Mouse (Mus musculus) heart, embryonic 14.5 days (tissue): ENCODE data around the gene Pym1. TPM values are rescaled to one million over a fixed set of nuclear protein-coding genes. Genes with fewer than 3 reads are reported as not detected.

ENCODE experiments used
- ATAC-seq: fragments of 200-750 bp; cut with Nextera tagmentation; 2 replicates; pipeline ENCODE4 v1.8.0; 2017; ENCODE audit warnings: low read depth, moderate TSS enrichment; ENCODE audit not compliant: insufficient number of reproducible peaks, insufficient read depth, low FRiP score
- H3K27ac ChIP-seq, 2 experiments: fragments of 200-500 bp in 1 of 2; fragments of 300-500 bp in 1 of 2; sonication (generic) in 1 of 2; replicated peaks in 1 of 2; 2 replicates each; pipeline ENCODE4 v1.5.1; 2012 to 2014; ENCODE audit warnings: low read depth in 2 of 2, low read length in 2 of 2, control low read depth in 1 of 2, mild to moderate bottlenecking in 1 of 2, mixed read lengths in 1 of 2; ENCODE audit not compliant: control insufficient read depth in 1 of 2, insufficient read depth in 1 of 2
- H3K27me3 ChIP-seq: fragments of 300-500 bp; sonication (generic); 2 replicates; pipeline ENCODE4 v1.6.1; 2014; ENCODE audit warnings: mild to moderate bottlenecking, low read length, control low read depth; ENCODE audit not compliant: control insufficient read depth, insufficient read depth
- H3K36me3 ChIP-seq: fragments of 300-500 bp; sonication (generic); 2 replicates; pipeline ENCODE4 v1.6.1; 2014; ENCODE audit warnings: mild to moderate bottlenecking, control low read depth, low read length, mixed read lengths; ENCODE audit not compliant: control insufficient read depth, insufficient read depth
- H3K4me1 ChIP-seq, 2 experiments: fragments of 200-500 bp in 1 of 2; fragments of 300-500 bp in 1 of 2; sonication (generic) in 1 of 2; 2 replicates each; pipeline ENCODE4 v1.6.1; 2012 to 2014; ENCODE audit warnings: low read length in 2 of 2, control low read depth in 1 of 2, mixed read lengths in 1 of 2; ENCODE audit not compliant: control insufficient read depth in 2 of 2, insufficient read depth in 2 of 2
- H3K4me2 ChIP-seq: fragments of 300-500 bp; sonication (generic); 2 replicates; pipeline ENCODE4 v1.6.1; 2014; ENCODE audit warnings: mild to moderate bottlenecking, low read length
- H3K4me3 ChIP-seq, 2 experiments: fragments of 200-500 bp in 1 of 2; fragments of 300-500 bp in 1 of 2; sonication (generic) in 1 of 2; 2 replicates each; pipeline ENCODE4 v1.5.1; 2012 to 2014; ENCODE audit warnings: low read length in 2 of 2, mild to moderate bottlenecking in 2 of 2, control low read depth in 1 of 2, low read depth in 1 of 2, moderate library complexity in 1 of 2; ENCODE audit not compliant: control insufficient read depth in 1 of 2, insufficient read depth in 1 of 2
- H3K9ac ChIP-seq: fragments of 300-500 bp; sonication (generic); 2 replicates; pipeline ENCODE4 v1.6.1; 2014; ENCODE audit warnings: mild to moderate bottlenecking, low read length
- H3K9me3 ChIP-seq: fragments of 300-500 bp; sonication (generic); 2 replicates; pipeline ENCODE4 v1.6.1; 2016; ENCODE audit warnings: low read length, control low read depth; ENCODE audit not compliant: control insufficient read depth
- WGBS: fragments of 180-500 bp; shearing (Covaris S2); extraction: QIAGEN DNeasy Blood & Tissue Kit; methylation state at CpG from one replicate; pipeline ENCODE4 v1.1.7; 2014; 5-methylcytosine and 5-hydroxymethylcytosine counted together
- polyA plus RNA-seq: library from polyadenylated mRNA; unstranded; fragments of >200 nt; fragmentation: Nextera tagmentation; extraction: Ambion mirVana; gene quantifications from 2 replicates; pipeline ENCODE4 v1.2.1, GENCODE M21; 2014

Pym1 gene
- polyA plus RNA-seq, 1 experiment from 2014 or later = 18.3 TPM

DNA sequence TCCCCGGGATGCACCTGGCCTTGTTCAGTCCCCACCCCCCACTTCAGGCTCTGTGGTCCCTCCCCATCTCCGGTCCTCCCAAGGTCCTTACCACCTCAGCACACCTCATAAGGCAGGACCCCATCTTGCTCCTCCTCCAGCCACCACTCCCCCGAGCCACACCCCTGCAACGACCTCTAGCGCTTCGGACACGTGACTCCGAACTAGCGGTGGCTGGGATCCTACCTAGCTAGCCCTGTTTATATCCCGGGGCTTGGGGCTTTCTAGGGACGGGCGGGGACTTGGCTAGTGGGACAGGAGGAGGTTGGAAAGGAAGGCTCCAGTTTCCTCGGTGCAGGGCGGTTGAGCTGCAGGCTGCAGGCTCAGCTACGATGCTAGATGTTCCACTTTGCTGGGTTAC is 10.3 kb upstream of the Pym1 start:
- Histone ChIP-seq H3K4me2 (peak overlapping the region; percentile 60), H3K4me3 (peak overlapping the region; percentile 21 to 24), H3K9ac (peak overlapping the region; percentile 56), H3K27ac (no peak overlapping the region), H3K27me3 (peaks cover 6% of the 10 kb centered on the region; the same call in 1 of the 2 replicates), H3K36me3 (no peaks in the 10 kb centered on the region), H3K4me1 (peaks cover under 1 to 3% of the 10 kb centered on the region in 2 experiments; a peak in 2 of 4 replicates), H3K9me3 (no peaks in the 10 kb centered on the region; the same call in 1 of the 2 replicates)
- 5% methylated on average over 15 of the region's 15 CpGs for WGBS
- ATAC-seq = peak; percentile 50

DNA sequence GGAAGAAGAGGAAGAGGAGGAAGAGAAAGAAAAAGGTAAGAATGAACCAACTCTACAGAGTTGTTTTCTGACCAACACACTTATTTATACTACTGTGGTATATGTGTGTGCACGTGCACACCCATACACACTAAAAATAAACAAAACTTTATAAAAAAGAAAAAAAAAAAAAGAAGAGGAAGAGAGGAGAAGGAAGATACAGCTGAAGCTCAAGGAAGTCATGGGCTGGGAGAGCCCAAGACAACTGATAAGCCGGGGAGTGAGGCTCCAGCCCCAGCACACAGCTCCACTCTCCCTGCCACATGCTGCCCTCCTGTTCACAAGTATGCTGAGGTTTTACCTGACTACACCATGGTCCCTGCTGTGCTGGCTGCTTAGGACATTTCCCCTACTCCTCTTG is 7.4 kb upstream of the Pym1 start:
- ATAC-seq = no peak
- WGBS = 38% methylated on average over 2 of the region's 2 CpGs
- no peak overlapping the region for H3K9ac ChIP-seq
- H3K4me2 ChIP-seq = no peak overlapping the region
- peaks cover 6% of the 10 kb centered on the region; the same call in 1 of the 2 replicates for H3K27me3 ChIP-seq
- H3K4me1 ChIP-seq = peaks cover 12 to 19% of the 10 kb centered on the region in 2 experiments
- no peaks in the 10 kb centered on the region for H3K9me3 ChIP-seq
- no peak overlapping the region for H3K4me3 ChIP-seq
- no peak overlapping the region for H3K27ac ChIP-seq
- H3K36me3 ChIP-seq = no peaks in the 10 kb centered on the region

DNA sequence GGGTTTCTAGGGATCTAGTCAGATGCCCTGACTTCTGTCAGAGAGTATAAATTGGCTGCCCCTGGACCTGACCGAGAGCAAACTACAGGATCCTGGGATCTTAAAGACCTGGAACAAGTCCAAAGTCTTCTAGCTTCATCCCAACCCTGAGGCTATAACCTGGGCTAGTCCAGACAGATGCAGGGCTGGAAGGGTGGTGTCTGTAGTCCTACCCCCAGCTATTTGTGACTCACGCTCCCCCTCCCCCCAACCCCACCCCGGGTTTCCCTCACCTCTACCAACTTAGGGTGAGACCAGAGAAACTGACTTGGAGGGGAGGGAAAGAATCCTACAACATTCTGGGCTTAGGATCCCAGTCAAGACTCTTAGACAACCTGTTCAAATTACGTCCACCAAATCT is 5.1 kb upstream of the Pym1 start:
- Histone ChIP-seq H3K9me3 (no peaks in the 10 kb centered on the region), H3K4me3 (peak overlapping the region; percentile 58 to 59; a peak in 3 of 4 replicates), H3K27ac (no peak overlapping the region), H3K27me3 (peaks cover 6% of the 10 kb centered on the region; the same call in 1 of the 2 replicates), H3K4me1 (peaks cover 10 to 19% of the 10 kb centered on the region in 2 experiments), H3K9ac (no peak overlapping the region), H3K4me2 (peak overlapping the region; percentile 90), H3K36me3 (no peaks in the 10 kb centered on the region)
- ATAC-seq = no peak
- 22% methylated on average over 4 of the region's 4 CpGs for WGBS

DNA sequence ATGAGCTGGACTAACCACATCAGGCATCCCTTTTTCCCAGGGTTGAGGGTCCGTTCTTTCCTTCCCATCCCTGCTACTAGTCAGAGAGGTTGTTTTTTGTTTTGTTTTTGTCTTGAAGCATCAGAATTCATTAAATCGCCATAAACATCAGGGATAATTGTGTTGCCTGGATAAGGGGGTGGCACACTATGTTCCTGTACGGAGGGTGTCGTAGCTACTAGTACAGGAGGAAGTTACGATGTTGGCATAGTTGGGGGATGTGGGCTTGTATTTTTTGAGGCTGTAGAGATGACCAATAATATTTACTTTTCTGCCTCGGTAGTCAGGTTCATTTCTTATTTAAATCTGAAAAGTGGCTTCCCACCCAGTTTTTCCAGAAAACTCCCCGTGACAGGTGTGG is 4.5 kb upstream of the Pym1 start:
- no peak overlapping the region for H3K27ac ChIP-seq
- H3K9ac ChIP-seq = peak overlapping the region; percentile 73
- peak overlapping the region; percentile 58 to 59 for H3K4me3 ChIP-seq
- H3K9me3 ChIP-seq = no peaks in the 10 kb centered on the region
- H3K4me1 ChIP-seq = peaks cover 10 to 19% of the 10 kb centered on the region in 2 experiments
- H3K27me3 ChIP-seq = peaks cover 6% of the 10 kb centered on the region; the same call in 1 of the 2 replicates
- WGBS = 5% methylated on average over 7 of the region's 7 CpGs
- H3K4me2 ChIP-seq = peak overlapping the region; percentile 90
- ATAC-seq = no peak
- no peaks in the 10 kb centered on the region for H3K36me3 ChIP-seq

DNA sequence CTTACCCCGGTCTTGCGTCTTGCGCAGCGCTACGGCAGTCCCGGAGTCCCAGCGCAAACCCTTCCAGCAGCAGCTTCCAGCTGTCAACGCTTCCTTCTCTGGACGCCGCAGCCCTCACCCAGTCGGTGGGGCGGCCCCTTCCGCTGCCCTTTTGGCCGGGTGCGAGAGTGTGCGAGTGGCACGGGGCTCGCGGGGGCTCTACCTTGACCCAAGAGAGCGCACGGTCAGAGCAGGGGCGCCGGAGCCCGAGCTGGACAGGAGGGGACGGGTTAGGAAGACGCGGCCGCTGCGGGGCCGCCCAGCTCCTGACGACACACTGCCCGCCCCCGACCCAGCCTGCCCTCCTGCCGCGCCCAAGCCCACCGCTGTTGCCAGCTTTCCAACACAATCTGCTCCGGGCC is 3.9 kb upstream of the Pym1 start:
- Histone ChIP-seq H3K36me3 (no peaks in the 10 kb centered on the region), H3K27me3 (peaks cover 6% of the 10 kb centered on the region; the same call in 1 of the 2 replicates), H3K4me1 (peaks cover 10 to 19% of the 10 kb centered on the region in 2 experiments), H3K9ac (peak overlapping the region; percentile 73), H3K27ac (peak overlapping the region; percentile 49 to 55; a peak in 3 of 4 replicates), H3K9me3 (no peaks in the 10 kb centered on the region), H3K4me3 (peak overlapping the region; percentile 58 to 59), H3K4me2 (peak overlapping the region; percentile 90)
- ATAC-seq = peak; percentile 73
- under 1% methylated on average over 37 of the region's 37 CpGs for WGBS

DNA sequence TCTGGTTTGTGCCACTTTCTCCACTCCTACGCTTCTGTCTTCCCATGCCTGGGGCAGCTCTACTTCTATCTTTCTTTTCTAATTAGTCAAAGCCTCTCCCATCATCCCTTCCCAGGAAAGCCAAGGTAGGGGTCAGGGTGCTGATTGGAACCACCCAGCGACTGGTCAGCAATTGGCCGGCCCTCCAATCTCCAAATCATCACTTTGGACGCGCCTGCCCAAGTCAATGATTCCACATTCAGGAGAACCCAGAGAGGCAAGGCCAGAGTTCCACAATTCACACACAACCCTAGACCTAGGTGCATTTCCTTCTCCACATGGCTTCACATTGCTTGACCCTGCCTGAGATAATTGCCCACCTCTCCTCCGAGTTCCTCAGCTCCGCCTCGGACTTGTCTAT is 3.5 kb upstream of the Pym1 start:
- Histone ChIP-seq H3K4me1 (peaks cover 10 to 23% of the 10 kb centered on the region in 2 experiments), H3K27me3 (peaks cover 6% of the 10 kb centered on the region; the same call in 1 of the 2 replicates), H3K4me3 (peak overlapping the region; percentile 58 to 59), H3K27ac (peak overlapping the region in 1 of 2 experiments; percentile 49; a peak in 1 of 4 replicates), H3K36me3 (no peaks in the 10 kb centered on the region), H3K4me2 (peak overlapping the region; percentile 90), H3K9ac (peak overlapping the region; percentile 73), H3K9me3 (no peaks in the 10 kb centered on the region)
- 23% methylated on average over 8 of the region's 8 CpGs for WGBS
- ATAC-seq = no peak

DNA sequence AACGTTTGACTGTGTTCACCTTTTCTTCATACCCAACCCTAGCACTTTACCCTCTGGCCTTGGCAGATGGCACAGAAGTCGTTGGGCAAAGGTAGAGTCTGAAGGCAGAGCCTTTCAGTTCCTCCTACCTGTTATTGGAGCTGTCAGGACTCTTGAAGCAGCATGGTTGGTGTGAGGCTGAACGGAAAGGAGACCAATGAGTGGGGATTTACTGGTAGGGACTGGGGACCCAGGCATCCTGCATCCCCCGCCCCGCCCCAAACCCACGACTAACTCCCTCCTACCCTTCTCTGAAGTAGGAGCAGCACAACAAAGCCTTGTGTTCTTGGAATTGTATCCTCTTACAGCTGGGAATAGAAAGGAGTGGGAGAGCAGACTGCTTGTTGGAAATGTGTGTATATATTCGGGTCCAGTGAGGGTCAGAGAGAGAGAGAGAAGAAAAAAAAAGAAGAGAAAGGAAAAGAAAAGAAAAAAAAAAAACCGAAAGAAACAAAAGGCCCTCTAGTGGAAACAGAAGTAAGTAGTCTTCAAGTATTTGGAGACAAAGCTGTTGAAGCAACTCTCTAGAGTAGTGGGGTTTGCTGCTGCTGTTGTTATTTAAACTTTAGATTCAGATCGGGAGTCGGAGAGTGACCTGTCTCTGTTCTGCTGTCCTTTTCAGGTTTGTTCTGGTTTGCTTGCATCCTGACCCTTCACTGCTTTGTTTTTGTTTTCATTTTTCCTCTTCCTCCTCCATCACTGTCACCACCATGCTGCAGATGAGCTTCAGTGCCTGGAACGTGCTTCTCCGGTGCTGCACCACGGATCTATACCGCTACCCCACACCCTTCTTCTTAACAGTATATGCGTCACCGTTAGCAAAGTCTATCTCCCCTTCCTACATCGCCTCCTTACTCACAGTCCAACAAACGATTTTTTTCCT is 2.7 kb upstream of the Pym1 start, which contains the start of gene Dgka:
TSS of gene Dgka (minus strand) at position 176 of the 922 bp plus-strand sequence.
- 20% methylated on average over 18 of the region's 18 CpGs for WGBS
- H3K27ac ChIP-seq = peak within 1 kb of the TSS; percentile 49 to 55
- no peak for ATAC-seq
- H3K36me3 ChIP-seq = no peaks in the 10 kb centered on the region
- H3K4me3 ChIP-seq = peak within 1 kb of the TSS; percentile 58 to 59
- peak within 1 kb of the TSS; percentile 73 for H3K9ac ChIP-seq
- no peaks in the 10 kb centered on the region for H3K9me3 ChIP-seq
- peaks cover 10 to 27% of the 10 kb centered on the region in 2 experiments for H3K4me1 ChIP-seq
- H3K27me3 ChIP-seq = peaks cover 6% of the 10 kb centered on the region; the same call in 1 of the 2 replicates
- H3K4me2 ChIP-seq = peak within 1 kb of the TSS; percentile 90
